Mouse (Mus musculus): ENCODE data around the gene Frmpd4.

The Frmpd4 gene

GRCm38 (mm10) chrX:168124043-168124442 lies 453.0 kb downstream of the Frmpd4 start:
- DNase-seq (ENCODE audit: low spot score) = no peak

- DNase-seq (ENCODE audit: low spot score) = no peak
Measured at GRCm38 (mm10) chrX:168123589-168123965, 453.5 kb downstream of the Frmpd4 start.

GRCm38 (mm10) chrX:168122806-168123588 lies 454.0 kb downstream of the Frmpd4 start:
- DNase-seq (ENCODE audit: low spot score) = no peak

- DNase-seq (ENCODE audit: low spot score) = no peak
Measured at GRCm38 (mm10) chrX:168041589-168041988, 535.4 kb downstream of the Frmpd4 start.

GRCm38 (mm10) chrX:168020574-168021145 lies 556.4 kb downstream of the Frmpd4 start:
- DNase-seq (ENCODE audit: low spot score) = no peak

- DNase-seq (ENCODE audit: low spot score) = no peak
Measured at GRCm38 (mm10) chrX:168017792-168018191, 559.2 kb downstream of the Frmpd4 start.

GRCm38 (mm10) chrX:167984835-167985234 lies 592.2 kb downstream of the Frmpd4 start:
- no peak for DNase-seq (ENCODE audit: low spot score)

- no peak for DNase-seq (ENCODE audit: low spot score)
Measured at GRCm38 (mm10) chrX:167951207-167951606, 625.8 kb downstream of the Frmpd4 start.

- no peak for DNase-seq (ENCODE audit: low spot score)
Measured at GRCm38 (mm10) chrX:167909483-167909882, 667.5 kb downstream of the Frmpd4 start.

GRCm38 (mm10) chrX:167901046-167901445 lies 676.0 kb downstream of the Frmpd4 start:
- no peak for DNase-seq (ENCODE audit: low spot score)

- DNase-seq (ENCODE audit: low spot score) = no peak
Measured at GRCm38 (mm10) chrX:167854821-167855220, 722.2 kb downstream of the Frmpd4 start.

- DNase-seq (ENCODE audit: low spot score) = no peak
Measured at GRCm38 (mm10) chrX:167832543-167832942, 744.5 kb downstream of the Frmpd4 start.

GRCm38 (mm10) chrX:167828456-167828855 lies 748.6 kb downstream of the Frmpd4 start:
- peak; percentile 2 for DNase-seq (ENCODE audit: low spot score)

GRCm38 (mm10) chrX:167817363-167817762 lies 759.7 kb downstream of the Frmpd4 start:
- DNase-seq (ENCODE audit: low spot score) = peak; percentile 10

GRCm38 (mm10) chrX:167810120-167810519 lies 766.9 kb downstream of the Frmpd4 start:
- no peak for DNase-seq (ENCODE audit: low spot score)

- no peak for DNase-seq (ENCODE audit: low spot score)
Measured at GRCm38 (mm10) chrX:167808572-167808971, 768.5 kb downstream of the Frmpd4 start.

GRCm38 (mm10) chrX:167788737-167789136 lies 788.3 kb downstream of the Frmpd4 start:
- DNase-seq (ENCODE audit: low spot score) = no peak

GRCm38 (mm10) chrX:167783526-167783925 lies 793.5 kb downstream of the Frmpd4 start:
- DNase-seq (ENCODE audit: low spot score) = no peak

- no peak for DNase-seq (ENCODE audit: low spot score)
Measured at GRCm38 (mm10) chrX:167719564-167719981, 857.5 kb downstream of the Frmpd4 start.

- DNase-seq (ENCODE audit: low spot score) = no peak
Measured at GRCm38 (mm10) chrX:167719092-167719491, 857.9 kb downstream of the Frmpd4 start.

GRCm38 (mm10) chrX:167654806-167655495 lies 922.1 kb downstream of the Frmpd4 start:
- DNase-seq (ENCODE audit: low spot score) = no peak

- DNase-seq (ENCODE audit: low spot score) = no peak
Measured at GRCm38 (mm10) chrX:167654249-167654648, 922.8 kb downstream of the Frmpd4 start.

GRCm38 (mm10) chrX:167597639-167598217 lies 979.3 kb downstream of the Frmpd4 start:
- no peak for DNase-seq (ENCODE audit: low spot score)

Measured in testis, postnatal 14 days (tissue).